Mouse (Mus musculus) forebrain, embryonic 12.5 days (tissue): Measurements from ENCODE around the gene Snx7. TPM values are rescaled to one million over a fixed set of nuclear protein-coding genes. Genes with fewer than 3 reads are reported as not detected.

Experiments
- ATAC-seq: fragments of 200-750 bp; cut with Nextera tagmentation; 2 replicates; pipeline ENCODE4 v1.8.0; 2017; ENCODE audit warnings: moderate TSS enrichment; ENCODE audit not compliant: low FRiP score
- H3K27ac ChIP-seq: fragments of 300-500 bp; sonication (generic); 2 replicates; pipeline ENCODE4 v1.5.1; 2016; ENCODE audit warnings: mild to moderate bottlenecking
- H3K27me3 ChIP-seq: fragments of 300-500 bp; sonication (generic); 2 replicates; pipeline ENCODE4 v1.6.1; 2016; ENCODE audit warnings: mild to moderate bottlenecking
- H3K36me3 ChIP-seq: fragments of 300-500 bp; sonication (generic); replicated peaks from 2 replicates; pipeline ENCODE4 v1.6.1; 2016; ENCODE audit warnings: mild to moderate bottlenecking
- H3K4me1 ChIP-seq: fragments of 300-500 bp; sonication (generic); 2 replicates; pipeline ENCODE4 v1.6.1; 2016
- H3K4me2 ChIP-seq: fragments of 300-500 bp; sonication (generic); 2 replicates; pipeline ENCODE4 v1.6.1; 2016; ENCODE audit warnings: mild to moderate bottlenecking, moderate library complexity
- H3K4me3 ChIP-seq: fragments of 300-500 bp; sonication (generic); replicated peaks from 2 replicates; pipeline ENCODE4 v1.5.1; 2016; ENCODE audit warnings: mild to moderate bottlenecking
- H3K9ac ChIP-seq: fragments of 300-500 bp; sonication (generic); 2 replicates; pipeline ENCODE4 v1.6.1; 2016; ENCODE audit warnings: mild to moderate bottlenecking
- H3K9me3 ChIP-seq: fragments of 300-500 bp; sonication (generic); 2 replicates; pipeline ENCODE4 v1.6.1; 2016
- WGBS: fragments of 180-500 bp; shearing (Covaris S2); methylation state at CpG from one replicate; pipeline ENCODE4 v1.1.7; 2016; 5-methylcytosine and 5-hydroxymethylcytosine counted together
- polyA plus RNA-seq: library from polyadenylated mRNA; unstranded; fragments of >200 nt; fragmentation: Nextera tagmentation; extraction: Ambion mirVana; gene quantifications from 2 replicates; pipeline ENCODE4 v1.2.1, GENCODE M21; 2016

Snx7 gene
- polyA plus RNA-seq = 11.7 and 11.9 TPM in 2 replicates

DNA sequence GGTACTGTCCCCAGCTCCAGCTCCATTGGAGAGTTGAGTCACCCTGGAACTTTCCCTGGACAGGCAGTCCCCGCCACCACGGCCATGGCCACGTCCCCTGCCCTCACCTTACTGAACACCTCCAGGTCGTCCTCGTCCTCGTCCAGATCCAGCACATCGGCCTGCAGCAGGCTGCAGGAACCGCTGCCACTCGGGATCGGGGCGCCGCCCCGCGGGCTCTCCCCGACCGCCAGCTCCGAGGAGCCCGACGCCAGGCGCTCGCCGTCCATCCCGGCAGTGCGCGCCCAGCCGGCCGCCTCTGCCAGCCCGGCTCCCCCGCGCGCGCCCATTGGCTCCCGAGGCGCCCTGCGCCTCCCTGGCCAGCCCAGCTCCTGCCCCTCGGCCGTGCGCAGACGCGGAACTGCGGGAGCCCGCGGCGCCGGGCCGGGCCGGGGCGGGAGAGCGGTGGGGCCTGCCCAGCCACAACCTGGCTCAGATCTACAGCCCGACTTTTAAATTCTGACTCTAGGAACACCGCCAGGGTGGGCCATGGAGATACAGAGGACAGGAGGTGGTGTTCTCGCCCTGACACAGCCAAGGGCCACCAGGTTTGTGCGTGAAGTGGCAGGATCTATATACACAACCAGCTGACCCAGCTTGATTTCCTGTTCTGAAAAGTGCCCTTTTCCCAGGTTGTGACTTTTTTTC, at the start of gene Snx7:
Snx7 (minus strand) TSS at position 300 of the 687 bp plus-strand sequence.
- Histone ChIP-seq H3K4me3 (peak within 1 kb of the TSS; percentile 55), H3K4me2 (peak within 1 kb of the TSS; percentile 64), H3K27me3 (no peaks in the 10 kb centered on the region), H3K27ac (0 out of 2 replicates have a peak within 1 kb of the TSS, but pooled peaks have one; percentile 8), H3K9me3 (no peaks in the 10 kb centered on the region), H3K9ac (peak within 1 kb of the TSS; percentile 66), H3K36me3 (no peaks in the 10 kb centered on the region), H3K4me1 (peaks cover 9% of the 10 kb centered on the region; the same call in 1 of the 2 replicates)
- ATAC-seq = peak; percentile 100
- WGBS = under 1% methylated on average over 53 of the region's 53 CpGs

DNA sequence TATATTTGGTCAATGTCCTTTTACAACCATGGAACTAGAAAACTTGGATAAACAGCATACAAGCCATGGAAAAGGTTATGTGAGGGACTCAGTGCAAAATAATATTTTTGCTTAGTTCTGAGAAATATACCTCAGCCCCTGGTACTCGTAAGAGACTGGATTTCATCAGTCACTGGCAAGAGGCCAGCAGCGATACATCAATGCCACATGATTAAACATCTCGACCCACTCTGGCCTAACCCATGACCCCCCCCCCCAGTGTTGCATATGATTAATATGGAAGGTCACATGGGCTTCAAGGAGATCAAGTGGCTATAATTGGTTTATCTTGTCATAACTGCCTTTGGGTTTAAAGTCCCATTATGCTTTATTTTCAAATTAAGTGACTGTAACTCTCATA, 46.7 kb upstream of the Snx7 start:
- Histone ChIP-seq H3K4me3 (no peak overlapping the region), H3K4me2 (no peak overlapping the region), H3K9ac (no peak overlapping the region), H3K36me3 (no peaks in the 10 kb centered on the region), H3K27ac (no peak overlapping the region), H3K27me3 (no peaks in the 10 kb centered on the region), H3K4me1 (no peaks in the 10 kb centered on the region), H3K9me3 (no peaks in the 10 kb centered on the region)
- WGBS = 70% methylated on average over 3 of the region's 3 CpGs
- ATAC-seq = no peak

DNA sequence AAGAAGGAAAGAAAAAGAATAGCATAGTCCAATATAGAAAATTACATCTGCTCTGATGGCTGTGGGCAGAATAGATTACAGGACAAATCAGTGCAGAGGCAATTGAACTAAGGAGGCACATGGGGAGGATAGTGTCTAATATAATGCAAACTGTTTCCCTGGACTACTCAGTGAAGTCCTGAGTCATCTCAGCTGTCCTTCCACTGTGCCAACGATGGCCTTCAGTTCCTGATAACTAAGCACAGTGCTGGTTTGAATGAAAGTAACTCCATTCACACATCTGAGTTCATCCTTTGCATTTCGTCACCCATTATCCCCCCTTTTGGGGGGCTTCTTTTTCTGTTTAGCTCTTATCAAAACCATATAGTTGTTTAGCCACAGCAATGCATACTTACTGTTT, 25.0 kb upstream of the Snx7 start:
- WGBS = 79% methylated on average over 2 of the region's 2 CpGs
- Histone ChIP-seq H3K4me2 (no peak overlapping the region), H3K4me1 (no peaks in the 10 kb centered on the region), H3K9ac (no peak overlapping the region), H3K27me3 (no peaks in the 10 kb centered on the region), H3K36me3 (no peaks in the 10 kb centered on the region), H3K4me3 (no peak overlapping the region), H3K9me3 (no peaks in the 10 kb centered on the region), H3K27ac (no peak overlapping the region)
- ATAC-seq = no peak

GRCm38 (mm10) chr3:117875450-117875849, 6.7 kb upstream of the Snx7 start:
- 85% methylated on average over 3 of the region's 3 CpGs for WGBS
- H3K4me3 ChIP-seq = no peak overlapping the region
- H3K4me1 ChIP-seq = no peaks in the 10 kb centered on the region
- no peaks in the 10 kb centered on the region for H3K9me3 ChIP-seq
- H3K27me3 ChIP-seq = no peaks in the 10 kb centered on the region
- H3K4me2 ChIP-seq = no peak overlapping the region
- no peak overlapping the region for H3K27ac ChIP-seq
- no peak for ATAC-seq
- H3K9ac ChIP-seq = no peak overlapping the region
- no peaks in the 10 kb centered on the region for H3K36me3 ChIP-seq

GRCm38 (mm10) chr3:117873209-117873863, 4.6 kb upstream of the Snx7 start:
- ATAC-seq = no peak
- no peaks in the 10 kb centered on the region for H3K27me3 ChIP-seq
- no peak overlapping the region for H3K27ac ChIP-seq
- H3K9me3 ChIP-seq = no peaks in the 10 kb centered on the region
- no peaks in the 10 kb centered on the region for H3K36me3 ChIP-seq
- H3K4me1 ChIP-seq = peaks cover 7% of the 10 kb centered on the region; the same call in 1 of the 2 replicates
- no peak overlapping the region for H3K4me3 ChIP-seq
- no peak overlapping the region for H3K9ac ChIP-seq
- WGBS = 78% methylated on average over 5 of the region's 5 CpGs
- H3K4me2 ChIP-seq = no peak overlapping the region

- no peaks in the 10 kb centered on the region for H3K27me3 ChIP-seq
- no peak for ATAC-seq
- H3K36me3 ChIP-seq = no peaks in the 10 kb centered on the region
- 40% methylated on average over 2 of the region's 2 CpGs for WGBS
- peaks cover 9% of the 10 kb centered on the region; the same call in 1 of the 2 replicates for H3K4me1 ChIP-seq
- no peaks in the 10 kb centered on the region for H3K9me3 ChIP-seq
- peak overlapping the region; percentile 64 for H3K4me2 ChIP-seq
- H3K27ac ChIP-seq = no peak overlapping the region
- H3K9ac ChIP-seq = peak overlapping the region; percentile 66
- peak overlapping the region; percentile 55 for H3K4me3 ChIP-seq
Measured at GRCm38 (mm10) chr3:117869324-117869715, 584 bp upstream of the Snx7 start.

DNA sequence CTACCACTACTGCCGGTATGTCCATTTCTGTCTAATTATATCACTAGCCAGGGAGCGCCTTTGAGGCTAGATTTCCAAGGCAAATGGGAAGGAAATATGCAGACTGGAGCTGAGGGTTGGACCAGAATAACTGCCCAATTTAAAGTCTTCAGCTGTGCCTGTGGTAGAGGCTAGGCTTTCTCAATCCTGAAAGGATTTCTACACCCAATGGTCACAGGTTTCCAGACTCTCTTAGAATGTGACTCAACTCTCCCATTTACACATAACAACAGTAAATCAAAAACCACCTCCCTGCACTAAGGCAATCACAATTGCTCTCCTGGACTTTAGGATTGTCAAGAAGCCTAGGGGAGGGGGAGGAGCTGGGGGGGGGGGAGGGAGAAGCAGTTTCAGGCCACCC, 645 bp downstream of the Snx7 start:
- H3K4me3 ChIP-seq = peak overlapping the region; percentile 55
- H3K4me2 ChIP-seq = peak overlapping the region; percentile 64
- H3K27ac ChIP-seq = no peak overlapping the region
- H3K27me3 ChIP-seq = no peaks in the 10 kb centered on the region
- H3K9ac ChIP-seq = peak overlapping the region; percentile 66
- no peaks in the 10 kb centered on the region for H3K36me3 ChIP-seq
- WGBS = 90% methylated on average over 2 of the region's 2 CpGs
- peak; percentile 1; the same call in 1 of the 2 replicates for ATAC-seq
- H3K4me1 ChIP-seq = peaks cover 9% of the 10 kb centered on the region; the same call in 1 of the 2 replicates
- no peaks in the 10 kb centered on the region for H3K9me3 ChIP-seq

DNA sequence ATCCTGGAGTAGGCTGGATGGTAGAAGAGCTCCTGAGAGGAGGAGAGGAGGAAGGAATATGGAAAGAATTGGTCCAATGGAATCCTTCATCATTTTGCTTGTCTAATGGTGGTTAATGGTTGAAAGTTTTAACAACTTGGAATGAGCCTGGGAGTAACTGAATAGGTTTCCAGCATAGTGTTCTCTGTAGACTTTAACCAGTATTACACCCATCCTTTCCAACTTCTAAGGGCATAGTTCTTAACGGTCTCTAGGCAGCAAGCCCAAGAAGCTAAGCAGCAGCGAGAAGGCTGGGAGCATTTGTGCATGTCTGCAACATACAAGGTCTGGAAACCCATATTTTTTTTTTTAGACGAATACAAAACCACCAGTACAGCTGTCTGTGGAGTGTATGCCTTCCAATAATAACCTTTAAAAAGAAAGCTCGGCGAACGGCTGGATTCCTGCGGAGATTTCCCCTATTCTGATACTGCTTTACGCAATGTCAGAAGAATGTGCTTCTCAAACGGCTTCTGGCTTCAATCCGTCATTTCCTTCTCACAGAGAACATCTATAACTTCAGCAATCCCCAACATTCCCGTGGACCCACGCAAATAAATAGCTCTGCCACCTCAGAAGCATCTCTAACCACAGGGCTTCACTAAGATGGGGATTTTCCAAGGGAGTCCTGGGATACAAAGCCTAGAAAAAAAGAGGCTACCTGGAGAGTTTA, 1.9 kb downstream of the Snx7 start:
- no peaks in the 10 kb centered on the region for H3K27me3 ChIP-seq
- H3K4me1 ChIP-seq = peaks cover 9% of the 10 kb centered on the region; the same call in 1 of the 2 replicates
- H3K4me2 ChIP-seq = no peak overlapping the region
- no peak overlapping the region for H3K4me3 ChIP-seq
- no peaks in the 10 kb centered on the region for H3K36me3 ChIP-seq
- no peak for ATAC-seq
- H3K9me3 ChIP-seq = no peaks in the 10 kb centered on the region
- no peak overlapping the region for H3K27ac ChIP-seq
- WGBS = 72% methylated on average over 12 of the region's 12 CpGs
- no peak overlapping the region for H3K9ac ChIP-seq

- ATAC-seq = no peak
- no peak overlapping the region for H3K27ac ChIP-seq
- H3K27me3 ChIP-seq = no peaks in the 10 kb centered on the region
- no peaks in the 10 kb centered on the region for H3K9me3 ChIP-seq
- H3K4me3 ChIP-seq = no peak overlapping the region
- H3K4me1 ChIP-seq = peaks cover 9% of the 10 kb centered on the region; the same call in 1 of the 2 replicates
- no peaks in the 10 kb centered on the region for H3K36me3 ChIP-seq
- H3K9ac ChIP-seq = no peak overlapping the region
- H3K4me2 ChIP-seq = no peak overlapping the region
Measured at GRCm38 (mm10) chr3:117865621-117866020, 3.1 kb downstream of the Snx7 start.

- H3K27me3 ChIP-seq = no peaks in the 10 kb centered on the region
- 65% methylated on average over 2 of the region's 2 CpGs for WGBS
Measured at GRCm38 (mm10) chr3:117862951-117863350, 5.8 kb downstream of the Snx7 start.

GRCm38 (mm10) chr3:117861977-117862434, 6.7 kb downstream of the Snx7 start:
- no peak for ATAC-seq
- Histone ChIP-seq H3K27me3 (no peaks in the 10 kb centered on the region), H3K4me2 (no peak overlapping the region), H3K4me3 (no peak overlapping the region), H3K9me3 (no peaks in the 10 kb centered on the region), H3K27ac (no peak overlapping the region), H3K9ac (no peak overlapping the region), H3K36me3 (no peaks in the 10 kb centered on the region), H3K4me1 (no peaks in the 10 kb centered on the region)
- 90% methylated on average over 6 of the region's 6 CpGs for WGBS

More at GRCm38 (mm10) chr3:117862951-117863350, 5.8 kb downstream of the Snx7 start:
- no peak overlapping the region for H3K27ac ChIP-seq
- no peak overlapping the region for H3K4me2 ChIP-seq
- no peak overlapping the region for H3K9ac ChIP-seq
- no peaks in the 10 kb centered on the region for H3K4me1 ChIP-seq
- no peaks in the 10 kb centered on the region for H3K9me3 ChIP-seq
- H3K4me3 ChIP-seq = no peak overlapping the region
- H3K36me3 ChIP-seq = no peaks in the 10 kb centered on the region
- no peak for ATAC-seq

DNA sequence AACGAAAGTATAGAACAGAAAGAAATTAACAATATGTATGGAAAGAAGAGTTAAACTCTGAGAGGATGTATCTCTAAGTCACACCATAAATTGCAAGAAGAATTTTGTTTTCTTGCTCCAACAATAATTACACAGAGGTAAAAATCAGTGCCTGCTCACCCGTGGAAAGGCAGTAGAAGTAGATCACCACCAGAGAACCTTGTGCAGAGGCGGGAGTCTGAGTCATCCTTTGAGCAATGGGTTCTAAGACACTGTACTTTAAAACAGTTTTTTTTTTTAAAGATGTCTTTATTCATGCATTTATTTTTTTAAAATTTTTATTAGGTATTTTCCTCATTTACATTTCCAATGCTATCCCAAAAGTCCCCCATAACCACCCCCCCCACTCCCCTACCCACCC, 9.7 kb downstream of the Snx7 start:
- H3K27me3 ChIP-seq = no peaks in the 10 kb centered on the region
- H3K27ac ChIP-seq = no peak overlapping the region
- no peaks in the 10 kb centered on the region for H3K4me1 ChIP-seq
- H3K4me2 ChIP-seq = no peak overlapping the region
- H3K36me3 ChIP-seq = no peaks in the 10 kb centered on the region
- H3K4me3 ChIP-seq = no peak overlapping the region
- WGBS = 87% methylated on average over 3 of the region's 3 CpGs
- no peak for ATAC-seq
- no peak overlapping the region for H3K9ac ChIP-seq
- H3K9me3 ChIP-seq = no peaks in the 10 kb centered on the region
